Mouse (Mus musculus) liver, adult 2 months (tissue): ENCODE data around the gene Acly. TPM values are rescaled to one million over a fixed set of nuclear protein-coding genes. Genes with fewer than 3 reads are reported as not detected.

ENCODE experiments used
- DNase-seq: peaks from one replicate; pipeline ENCODE4 v3.0.0-alpha.2; 2011; ENCODE audit warnings: low read depth, low spot score; ENCODE audit errors: extremely low read depth
- H3K27ac ChIP-seq: fragments of 200-500 bp; replicated peaks from 2 replicates; pipeline ENCODE4 v1.5.1; 2012; ENCODE audit warnings: low read depth, mild to moderate bottlenecking, control low read depth, inconsistent platforms, low read length; ENCODE audit not compliant: insufficient read depth
- H3K27me3 ChIP-seq: fragments of 200-500 bp; 2 replicates; pipeline ENCODE4 v1.6.1; 2012; ENCODE audit warnings: mild to moderate bottlenecking, moderate library complexity, low read length, inconsistent platforms; ENCODE audit not compliant: control insufficient read depth, insufficient read depth
- H3K36me3 ChIP-seq: fragments of 200-500 bp; 2 replicates; pipeline ENCODE4 v1.6.1; 2012; ENCODE audit warnings: low read length, inconsistent platforms; ENCODE audit not compliant: control insufficient read depth, insufficient read depth
- H3K4me1 ChIP-seq: fragments of 200-500 bp; 2 replicates; pipeline ENCODE4 v1.6.1; 2011; ENCODE audit warnings: low read length; ENCODE audit not compliant: control insufficient read depth, insufficient read depth
- H3K4me3 ChIP-seq: fragments of 200-500 bp; 2 replicates; pipeline ENCODE4 v1.5.1; 2011; ENCODE audit warnings: low read depth, mild to moderate bottlenecking, control low read depth, low read length, moderate library complexity; ENCODE audit not compliant: insufficient read depth
- H3K79me2 ChIP-seq: fragments of 200-500 bp; 2 replicates; pipeline ENCODE4 v1.6.1; 2012; ENCODE audit warnings: inconsistent platforms, mild to moderate bottlenecking, low read length, moderate library complexity; ENCODE audit not compliant: control insufficient read depth, insufficient read depth
- H3K9ac ChIP-seq: fragments of 200-500 bp; 2 replicates; pipeline ENCODE4 v1.6.1; 2012; ENCODE audit warnings: low read depth, mild to moderate bottlenecking, control low read depth, inconsistent platforms, low read length
- CTCF ChIP-seq: fragments of 200-500 bp; IDR thresholded peaks from 2 replicates; pipeline ENCODE4 v1.5.1; 2011; ENCODE audit warnings: low read depth, low read length, control low read depth
- POLR2A ChIP-seq: fragments of 200-500 bp; IDR thresholded peaks from 2 replicates; pipeline ENCODE4 v1.6.1; 2011; ENCODE audit warnings: low read length, control low read depth; ENCODE audit not compliant: insufficient read depth; ENCODE audit errors: extremely low read depth
- WGBS: fragments of 180-500 bp; shearing (Covaris S2); methylation state at CpG from one replicate; pipeline ENCODE4 v1.1.7; 2018; 5-methylcytosine and 5-hydroxymethylcytosine counted together
- polyA plus RNA-seq: library from polyadenylated mRNA; depleted of rRNA; stranded (reverse); fragments of >200 nt; gene quantifications from 2 replicates; pipeline ENCODE4 v1.2.3, GENCODE M21; 2012
- total RNA-seq: library from RNA; depleted of rRNA; stranded (reverse); fragments of >200 nt; gene quantifications from 2 replicates; pipeline ENCODE4 v1.2.3, GENCODE M21; 2014

Acly gene
- total and polyA plus RNA-seq, 2 experiments: 124 to 205 TPM

- no peak for TF ChIP-seq POLR2A
- TF ChIP-seq CTCF: no peak
- no peak overlapping the region for H3K27ac ChIP-seq
- no peak overlapping the region for H3K4me3 ChIP-seq
- H3K79me2 ChIP-seq: no peaks in the 10 kb centered on the region
- H3K27me3 ChIP-seq: no peaks in the 10 kb centered on the region
- whole genome bisulfite sequencing: 95% methylated on average over 3 of the region's 3 CpGs
- no peak overlapping the region for H3K9ac ChIP-seq
- peaks cover 79% of the 10 kb centered on the region for H3K36me3 ChIP-seq
- 0 out of 2 replicates have a peak, but pooled peaks cover 3% of the 10 kb centered on the region for H3K4me1 ChIP-seq
- DNase-seq: no peak
Measured at GRCm38 (mm10) chr11:100484461-100484860, 43.3 kb downstream of the Acly start.

DNA sequence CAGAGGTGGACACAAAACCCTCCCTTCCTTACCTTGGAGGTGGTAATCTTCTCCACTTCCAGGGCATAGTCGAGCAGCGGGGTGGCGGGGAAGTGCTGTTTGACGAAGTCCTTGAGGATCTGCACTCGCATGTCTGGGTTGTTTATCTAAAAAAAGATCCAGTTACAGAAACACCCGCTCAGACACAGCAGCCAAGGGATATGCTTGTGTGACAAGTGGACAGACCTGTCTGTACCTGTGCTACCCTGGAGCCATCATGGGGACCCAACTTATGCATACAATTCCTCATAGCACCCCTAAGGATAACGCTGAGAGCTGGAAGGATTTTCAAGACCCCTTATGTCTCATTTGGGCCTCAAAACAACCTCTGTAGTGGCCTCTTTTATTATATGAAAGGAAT, 48.6 kb downstream of the Acly start:
- TF ChIP-seq POLR2A (no peak), CTCF (no peak)
- DNase-seq: no peak
- no peak overlapping the region for H3K27ac ChIP-seq
- no peaks in the 10 kb centered on the region for H3K79me2 ChIP-seq
- whole genome bisulfite sequencing: 91% methylated on average over 7 of the region's 7 CpGs
- no peak overlapping the region for H3K9ac ChIP-seq
- no peaks in the 10 kb centered on the region for H3K4me1 ChIP-seq
- H3K4me3 ChIP-seq: no peak overlapping the region
- no peaks in the 10 kb centered on the region for H3K27me3 ChIP-seq
- peaks cover 69% of the 10 kb centered on the region for H3K36me3 ChIP-seq

DNA sequence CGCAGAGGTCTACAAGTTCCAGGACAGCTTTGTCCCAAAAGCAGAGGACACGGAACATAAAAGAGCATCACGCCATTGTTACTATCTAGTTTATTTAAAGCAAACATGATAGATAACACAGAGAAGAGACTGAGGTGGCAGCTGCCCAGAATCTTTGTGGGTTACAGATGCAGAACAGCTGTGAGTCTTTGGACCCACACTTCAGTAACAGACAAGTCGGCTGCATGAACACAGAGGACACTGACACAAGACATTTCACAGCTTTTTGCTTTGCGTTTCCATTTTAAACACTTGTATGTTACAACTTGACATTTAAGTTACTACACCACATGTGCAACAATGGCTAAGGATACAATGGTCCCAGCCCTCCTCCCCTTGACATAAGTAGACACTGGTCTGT, 51.5 kb downstream of the Acly start:
- Histone ChIP-seq H3K36me3 (peaks cover 46% of the 10 kb centered on the region), H3K9ac (no peak overlapping the region), H3K27ac (no peak overlapping the region), H3K4me1 (peaks cover 5% of the 10 kb centered on the region), H3K79me2 (peaks cover 11% of the 10 kb centered on the region), H3K4me3 (no peak overlapping the region), H3K27me3 (no peaks in the 10 kb centered on the region)
- WGBS: 88% methylated on average over 5 of the region's 5 CpGs
- TF ChIP-seq CTCF (no peak), POLR2A (no peak)
- DNase-seq: no peak

DNA sequence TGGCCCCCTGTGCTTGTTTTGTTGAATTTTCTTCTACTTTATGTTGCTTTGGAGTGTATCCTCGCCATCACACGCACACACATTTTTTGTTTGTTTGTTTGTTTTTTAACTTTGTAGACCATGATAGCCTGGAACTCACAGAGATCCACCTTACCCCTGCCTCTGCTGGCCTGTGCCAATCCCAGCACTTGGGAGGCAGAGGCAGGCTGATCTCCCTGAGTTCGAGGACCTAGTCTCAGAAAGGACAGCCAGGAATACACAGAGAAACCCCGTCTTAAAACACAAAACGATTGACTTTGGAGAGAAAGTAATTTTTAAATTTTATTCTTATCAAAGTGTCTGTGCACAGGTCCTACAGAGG, 54.9 kb downstream of the Acly start:
- Histone ChIP-seq H3K4me3 (peak overlapping the region; percentile 99; the same call in 1 of the 2 replicates), H3K27ac (no peak overlapping the region)

DNA sequence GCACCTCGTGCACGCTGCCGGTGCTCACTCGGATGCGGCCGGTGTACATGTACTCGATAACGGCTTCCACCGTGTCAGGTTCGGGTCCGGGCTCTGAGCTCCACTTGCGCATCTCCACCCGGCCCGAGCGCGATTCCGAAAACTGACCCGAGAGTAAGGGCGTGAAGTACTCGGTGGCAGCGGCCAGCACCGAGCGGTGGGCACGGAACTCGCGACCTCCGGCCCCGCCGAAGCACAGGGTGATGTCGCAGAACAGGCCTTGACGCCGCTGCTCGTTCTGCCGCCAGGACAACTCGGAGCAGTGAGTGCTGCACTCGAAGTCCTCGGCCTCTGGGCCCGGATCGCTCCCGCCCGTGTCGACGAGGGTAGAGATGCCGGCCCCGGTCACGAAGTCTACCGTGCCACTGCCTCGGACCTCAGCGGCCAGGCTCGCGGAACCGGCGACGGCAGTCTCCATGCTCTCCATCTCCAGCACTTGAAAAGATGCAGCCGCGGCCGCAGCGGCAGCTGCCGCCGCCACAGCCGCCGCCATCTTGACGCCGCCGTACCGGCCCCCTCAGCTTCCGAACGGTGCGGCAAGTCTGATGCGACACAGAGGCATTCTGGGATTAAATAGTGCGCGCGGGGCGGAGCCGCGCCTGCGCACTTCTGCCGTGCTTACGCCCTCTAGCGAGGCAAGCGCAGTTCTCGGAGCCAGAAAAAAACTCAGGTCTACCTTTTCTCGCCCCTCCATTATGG, 55.4 kb downstream of the Acly start, which contains the start of gene Klhl11:
Gene Klhl11, minus strand, starts transcription at position 545 of the 738 bp plus-strand sequence.
- H3K9ac ChIP-seq: peak within 1 kb of the TSS; percentile 97
- TF ChIP-seq CTCF (peak; percentile 86), POLR2A (peak; percentile 93)
- DNase-seq: peak; percentile 74
- peaks cover 26% of the 10 kb centered on the region for H3K79me2 ChIP-seq
- peak within 1 kb of the TSS; percentile 99 for H3K4me3 ChIP-seq
- under 1% methylated on average over 79 of the region's 83 CpGs for WGBS
- H3K4me1 ChIP-seq: peaks cover 5% of the 10 kb centered on the region
- no peaks in the 10 kb centered on the region for H3K27me3 ChIP-seq
- peaks cover 12% of the 10 kb centered on the region for H3K36me3 ChIP-seq
- peak within 1 kb of the TSS; percentile 47; the same call in 1 of the 2 replicates for H3K27ac ChIP-seq

More for the DNA sequence above, 54.9 kb downstream of the Acly start:
- Histone ChIP-seq H3K79me2 (peaks cover 26% of the 10 kb centered on the region), H3K9ac (no peak overlapping the region), H3K36me3 (peaks cover 15% of the 10 kb centered on the region), H3K4me1 (peaks cover 5% of the 10 kb centered on the region), H3K27me3 (no peaks in the 10 kb centered on the region)
- TF ChIP-seq POLR2A: no peak
- TF ChIP-seq CTCF: peak; percentile 7; the same call in 1 of the 2 replicates
- no peak for DNase-seq
- 33% methylated on average over 5 of the region's 5 CpGs for WGBS
